Mouse (Mus musculus): Measurements from ENCODE around the gene Ambra1.

Ambra1 gene

DNA sequence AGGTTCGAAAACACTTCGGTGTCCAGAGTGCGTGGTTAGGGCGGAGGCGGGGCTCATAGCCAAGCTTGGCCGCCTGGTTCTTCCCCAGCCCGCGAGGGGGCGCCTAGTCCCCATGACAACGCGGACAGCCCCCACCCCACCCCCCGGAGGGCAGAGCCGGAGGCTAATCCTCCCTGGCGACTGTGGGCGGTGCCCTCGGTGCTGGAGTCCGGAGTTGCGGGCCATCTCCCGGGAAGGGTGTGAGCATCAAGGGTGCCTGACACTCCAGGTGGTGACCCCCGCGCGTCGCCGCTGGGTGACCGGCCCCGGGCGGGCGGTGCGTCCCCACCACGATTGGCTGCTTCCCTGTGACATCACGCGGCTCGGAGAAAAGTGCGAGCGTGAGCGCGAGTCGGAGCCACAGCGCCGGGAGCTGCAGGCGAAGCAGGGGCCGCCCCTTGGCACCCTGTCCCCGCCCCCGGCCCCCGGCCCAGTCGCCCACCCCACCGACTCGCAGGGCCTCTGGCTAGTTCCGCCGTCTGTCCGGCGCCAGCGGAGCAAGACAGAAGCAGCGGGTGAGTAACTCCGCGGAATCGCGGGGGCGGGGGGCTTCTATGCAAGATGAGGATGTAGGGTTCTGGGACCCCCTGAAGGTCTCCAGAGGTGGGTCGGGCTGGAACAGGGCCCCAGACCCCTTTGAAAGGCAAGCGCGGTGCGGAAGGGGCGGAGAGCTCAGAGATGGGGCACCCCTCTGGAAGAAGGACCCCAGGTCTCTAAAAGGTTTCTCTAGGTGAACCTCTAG is 192.0 kb downstream of the Ambra1 start:
- peak in 1 of 2 experiments; percentile 32 for DNase-seq

DNA sequence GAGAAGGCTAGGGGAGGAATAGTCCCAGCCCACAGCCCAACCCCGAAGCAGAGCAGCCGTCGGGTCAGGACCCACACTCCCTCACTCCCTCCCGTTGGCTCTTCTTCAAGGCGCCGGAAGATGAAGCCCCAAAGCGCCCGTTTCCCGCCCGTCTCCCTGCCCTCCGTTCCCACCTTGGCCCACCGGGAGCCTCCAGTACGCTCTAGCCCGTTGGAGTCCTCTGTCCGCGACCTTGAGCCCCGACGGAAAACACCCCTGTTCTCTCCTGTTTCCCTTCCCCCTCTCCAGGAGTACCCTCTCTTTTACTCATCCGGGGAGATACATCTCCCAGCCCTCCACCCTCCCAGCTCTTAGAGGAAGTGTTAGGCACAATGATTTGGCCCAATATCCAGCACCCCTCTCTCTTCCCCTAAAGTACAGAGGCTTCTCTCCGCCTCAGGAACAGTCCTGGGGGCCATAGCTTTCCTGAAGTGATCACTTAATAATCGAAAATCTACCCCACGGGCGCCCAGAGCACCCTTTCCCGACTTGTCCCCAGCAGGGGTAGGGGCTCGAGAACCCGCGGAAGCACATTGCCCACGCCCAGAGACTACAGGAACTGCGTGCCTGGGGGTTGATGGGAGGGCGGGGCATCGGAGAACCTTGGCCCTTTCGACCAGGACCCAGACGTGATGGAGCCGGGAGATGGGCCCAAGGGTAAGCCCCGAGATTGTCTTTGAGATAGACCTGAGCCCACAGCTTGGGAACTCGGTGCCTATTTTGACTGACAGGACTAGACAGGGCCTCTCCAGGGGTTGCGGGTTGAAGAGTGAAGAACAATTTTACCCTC is 192.9 kb downstream of the Ambra1 start:
- DNase-seq: no peak

DNA sequence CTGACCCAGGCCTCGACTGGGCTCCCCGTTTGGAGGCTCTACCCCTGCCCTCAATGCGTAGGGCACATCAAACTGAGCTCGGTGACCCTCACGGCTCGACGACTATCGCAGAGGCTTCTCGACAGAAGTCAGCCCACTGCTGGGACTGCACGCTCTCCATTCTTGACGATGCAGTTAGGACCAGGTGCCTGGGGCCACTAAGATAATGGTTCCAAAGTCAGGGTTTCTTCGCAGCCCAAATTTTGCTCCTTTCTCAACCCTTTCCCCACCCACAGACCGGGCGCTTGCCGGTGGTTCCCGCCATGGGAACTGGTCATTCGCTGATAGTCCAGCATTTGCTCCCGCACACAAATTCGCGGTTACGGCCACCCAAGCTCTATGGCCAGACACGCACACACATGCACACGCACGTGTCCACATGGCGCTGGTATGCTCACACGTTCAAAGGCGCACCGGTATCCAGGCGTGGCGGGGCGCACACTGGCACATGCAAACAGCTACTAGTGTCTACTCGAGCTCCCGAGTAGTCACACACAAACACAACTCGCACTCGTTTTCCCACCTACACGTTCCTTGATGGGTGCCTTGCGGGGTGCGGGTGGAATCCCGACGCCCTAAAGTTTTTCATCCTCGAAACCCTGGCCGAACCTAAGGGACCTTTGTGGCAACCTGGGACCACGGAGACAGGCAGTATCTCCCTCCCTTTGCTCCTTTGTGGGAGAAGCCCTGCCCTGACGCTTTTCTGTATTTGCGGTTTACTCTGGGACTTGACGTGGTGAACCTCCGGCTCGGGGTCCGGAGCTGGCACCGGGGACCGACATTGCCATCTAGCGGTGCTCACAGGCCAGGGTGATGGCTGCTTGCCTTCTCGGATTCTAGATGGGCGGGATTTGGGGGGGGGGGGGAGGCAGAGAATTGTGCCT is 193.7 kb downstream of the Ambra1 start:
- peak in 1 of 2 experiments; percentile 63 for DNase-seq

DNA sequence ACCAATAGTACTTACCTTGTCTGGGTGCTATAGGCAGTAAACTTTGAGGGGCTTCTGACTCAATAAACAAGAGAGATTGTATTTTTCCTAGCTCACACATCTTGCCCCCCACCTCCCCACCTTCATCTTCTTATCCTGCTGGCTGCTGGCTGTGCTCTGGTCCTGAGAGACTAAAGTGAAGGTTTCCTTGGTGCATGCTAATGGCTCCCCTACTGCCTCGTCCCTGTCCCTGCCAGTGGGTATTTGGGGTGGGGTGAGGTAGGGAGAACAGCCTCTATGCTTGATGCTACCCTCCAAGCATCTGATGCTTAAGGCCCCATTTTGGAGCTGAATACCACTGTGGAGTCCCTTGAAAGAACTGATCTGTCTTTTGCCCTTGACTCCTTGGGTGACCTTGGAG is 194.8 kb downstream of the Ambra1 start:
- no peak for DNase-seq

DNA sequence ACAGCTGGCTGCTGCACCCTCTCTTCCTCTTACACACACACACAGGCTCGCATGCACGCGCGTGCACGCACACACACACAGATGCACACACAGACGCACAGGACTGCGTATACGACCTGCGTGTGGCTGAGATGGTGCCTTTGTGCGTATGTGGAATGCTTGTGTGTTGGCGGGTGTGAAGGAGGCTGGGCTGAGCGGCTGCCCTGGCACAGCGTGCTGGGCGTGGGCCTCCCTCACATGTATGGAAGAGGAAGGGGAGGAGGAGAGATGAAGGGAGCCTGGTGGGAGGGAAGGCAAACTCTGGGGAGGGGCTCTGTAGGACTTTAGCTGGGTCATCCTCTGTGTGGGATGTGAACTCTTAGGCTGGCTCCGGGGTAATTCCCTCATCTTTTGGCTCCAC is 195.5 kb downstream of the Ambra1 start:
- no peak for DNase-seq

DNA sequence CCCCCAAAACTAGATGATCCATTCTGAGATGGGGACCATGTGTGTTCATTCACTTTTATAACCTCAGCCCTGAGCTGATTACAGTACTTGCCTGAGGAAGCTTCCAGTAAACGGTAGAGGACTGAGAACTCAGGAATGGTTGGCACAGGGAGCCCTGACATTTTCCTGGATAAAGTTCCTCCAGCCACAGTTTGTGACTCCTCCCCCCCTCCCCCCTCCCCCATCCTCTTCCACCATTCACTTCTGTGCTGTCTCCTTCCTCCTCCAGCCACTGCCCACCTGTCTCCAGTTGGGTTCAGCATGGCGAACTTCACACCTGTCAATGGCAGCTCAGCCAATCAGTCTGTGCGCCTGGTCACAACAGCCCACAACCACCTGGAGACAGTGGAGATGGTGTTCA is 197.0 kb downstream of the Ambra1 start, which contains the start of gene Chrm4:
TSS of gene Chrm4 (plus strand) at position 301 of the 400 bp plus-strand sequence.
- DNase-seq: no peak

DNA sequence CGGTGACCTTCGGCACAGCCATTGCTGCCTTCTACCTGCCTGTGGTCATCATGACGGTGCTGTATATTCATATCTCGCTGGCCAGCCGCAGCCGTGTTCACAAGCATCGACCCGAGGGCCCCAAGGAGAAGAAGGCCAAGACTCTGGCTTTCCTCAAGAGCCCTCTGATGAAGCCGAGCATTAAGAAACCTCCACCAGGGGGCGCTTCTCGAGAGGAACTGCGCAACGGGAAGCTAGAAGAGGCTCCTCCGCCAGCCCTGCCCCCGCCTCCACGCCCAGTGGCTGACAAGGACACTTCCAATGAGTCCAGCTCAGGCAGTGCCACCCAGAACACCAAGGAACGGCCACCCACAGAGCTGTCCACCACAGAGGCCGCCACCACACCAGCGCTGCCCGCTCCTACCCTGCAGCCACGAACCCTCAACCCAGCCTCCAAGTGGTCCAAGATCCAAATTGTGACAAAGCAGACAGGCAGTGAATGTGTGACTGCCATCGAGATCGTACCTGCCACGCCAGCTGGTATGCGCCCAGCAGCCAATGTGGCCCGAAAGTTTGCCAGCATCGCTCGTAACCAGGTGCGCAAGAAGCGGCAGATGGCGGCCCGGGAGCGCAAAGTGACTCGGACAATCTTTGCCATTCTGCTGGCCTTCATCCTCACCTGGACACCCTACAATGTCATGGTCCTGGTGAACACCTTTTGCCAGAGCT is 198.0 kb downstream of the Ambra1 start:
- peak; percentile 64 to 80 for DNase-seq

DNA sequence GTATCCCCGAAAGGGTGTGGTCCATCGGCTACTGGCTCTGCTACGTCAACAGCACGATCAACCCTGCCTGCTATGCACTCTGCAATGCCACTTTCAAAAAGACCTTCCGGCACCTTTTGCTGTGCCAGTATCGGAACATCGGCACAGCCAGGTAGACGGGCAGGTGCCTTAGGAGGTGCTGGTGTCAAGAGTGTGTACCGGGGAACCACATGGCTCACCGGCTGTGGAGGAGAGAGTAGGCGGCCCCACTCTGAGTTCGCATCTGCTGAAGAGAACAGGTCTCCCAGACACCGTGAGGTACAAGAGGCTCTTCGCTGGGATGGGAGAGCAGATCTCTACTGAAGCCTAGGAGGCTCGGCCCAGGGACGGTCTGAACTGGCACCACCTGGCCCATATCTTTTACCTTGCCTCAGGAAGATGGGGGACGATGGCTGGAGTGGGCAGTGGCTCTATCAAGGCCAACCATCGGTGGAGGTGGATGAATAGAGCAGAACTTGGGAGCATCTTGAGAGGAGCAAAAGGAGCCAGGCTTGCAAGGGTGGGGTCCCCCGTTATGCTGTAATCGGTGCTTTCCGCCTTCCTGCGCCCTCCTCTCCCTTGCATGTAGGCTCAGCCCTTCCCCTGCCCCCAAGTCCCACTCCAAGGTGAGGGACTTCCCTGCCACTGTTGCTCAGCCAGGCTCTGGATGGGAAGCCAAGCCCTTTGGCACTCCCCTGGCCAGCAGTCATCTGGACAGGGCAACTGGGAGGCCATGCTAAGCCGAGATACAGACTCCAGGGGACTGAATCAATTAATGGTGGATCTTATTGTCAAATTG is 198.8 kb downstream of the Ambra1 start:
- no peak for DNase-seq

DNA sequence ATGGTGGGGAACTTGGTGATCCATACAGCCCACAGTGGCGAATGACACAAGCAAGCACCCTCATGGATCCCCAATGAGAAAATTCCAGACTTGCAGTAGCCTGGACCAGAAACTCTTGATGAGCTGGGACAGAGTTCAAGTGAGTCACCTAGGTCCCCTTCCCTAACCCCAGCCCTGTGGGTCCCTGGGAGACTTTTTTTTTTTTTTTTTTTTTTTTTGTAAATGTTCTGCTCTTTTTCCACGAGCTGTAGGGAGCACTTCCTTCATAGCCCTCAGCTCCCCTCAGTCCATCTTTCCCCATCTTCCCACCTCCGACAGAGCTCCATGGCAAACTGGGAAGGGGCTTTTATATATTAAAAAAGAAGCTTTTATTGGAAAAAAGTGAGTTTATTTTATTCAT is 199.5 kb downstream of the Ambra1 start:
- DNase-seq: no peak

DNA sequence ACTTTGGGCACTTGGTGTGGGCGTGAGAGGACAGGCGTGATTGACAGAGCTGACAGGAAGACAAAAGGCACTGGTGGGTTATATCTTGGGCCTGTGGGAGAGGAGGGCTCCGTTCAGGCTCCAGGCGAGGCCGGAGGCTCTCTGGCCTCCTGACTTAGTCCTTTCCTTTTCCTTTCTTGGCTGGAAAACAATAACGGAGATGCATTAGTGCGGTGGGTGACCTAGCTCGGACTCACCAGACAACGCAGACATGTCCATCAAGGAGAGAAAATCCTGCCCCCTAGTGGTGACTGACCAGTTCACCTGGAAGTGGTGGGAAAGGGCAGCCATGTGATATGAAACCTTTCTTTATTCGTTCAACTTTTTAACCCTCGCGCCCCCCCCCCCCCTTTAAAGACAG is 200.0 kb downstream of the Ambra1 start:
- peak in 1 of 2 experiments; percentile 52 for DNase-seq

DNA sequence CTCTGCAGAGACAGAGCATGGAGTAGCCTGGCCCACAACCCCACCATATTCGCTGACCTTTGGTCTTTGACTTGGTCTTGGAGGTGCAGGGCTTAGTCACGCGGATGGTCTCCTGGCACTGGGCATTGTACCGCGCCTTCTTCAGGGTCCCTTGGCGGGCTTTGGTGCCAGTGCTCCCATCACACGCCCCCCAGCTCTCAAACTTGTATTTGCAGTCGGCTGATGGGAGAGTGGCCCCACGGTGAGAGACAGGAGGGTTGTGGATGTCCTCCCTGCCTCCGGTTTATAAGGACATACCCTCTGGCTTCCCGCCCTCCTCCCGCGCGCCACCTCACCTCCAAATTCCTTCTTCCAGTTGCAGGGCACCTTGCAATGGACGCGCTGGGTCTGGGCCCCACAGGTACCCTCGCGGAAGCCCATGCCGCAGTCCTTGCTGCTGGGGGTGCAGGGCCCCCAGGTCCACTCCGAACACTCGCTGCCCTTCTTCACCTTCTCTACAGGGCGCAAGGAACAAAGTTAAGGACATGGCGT is 200.9 kb downstream of the Ambra1 start:
- DNase-seq: peak; percentile 55 to 59

DNA sequence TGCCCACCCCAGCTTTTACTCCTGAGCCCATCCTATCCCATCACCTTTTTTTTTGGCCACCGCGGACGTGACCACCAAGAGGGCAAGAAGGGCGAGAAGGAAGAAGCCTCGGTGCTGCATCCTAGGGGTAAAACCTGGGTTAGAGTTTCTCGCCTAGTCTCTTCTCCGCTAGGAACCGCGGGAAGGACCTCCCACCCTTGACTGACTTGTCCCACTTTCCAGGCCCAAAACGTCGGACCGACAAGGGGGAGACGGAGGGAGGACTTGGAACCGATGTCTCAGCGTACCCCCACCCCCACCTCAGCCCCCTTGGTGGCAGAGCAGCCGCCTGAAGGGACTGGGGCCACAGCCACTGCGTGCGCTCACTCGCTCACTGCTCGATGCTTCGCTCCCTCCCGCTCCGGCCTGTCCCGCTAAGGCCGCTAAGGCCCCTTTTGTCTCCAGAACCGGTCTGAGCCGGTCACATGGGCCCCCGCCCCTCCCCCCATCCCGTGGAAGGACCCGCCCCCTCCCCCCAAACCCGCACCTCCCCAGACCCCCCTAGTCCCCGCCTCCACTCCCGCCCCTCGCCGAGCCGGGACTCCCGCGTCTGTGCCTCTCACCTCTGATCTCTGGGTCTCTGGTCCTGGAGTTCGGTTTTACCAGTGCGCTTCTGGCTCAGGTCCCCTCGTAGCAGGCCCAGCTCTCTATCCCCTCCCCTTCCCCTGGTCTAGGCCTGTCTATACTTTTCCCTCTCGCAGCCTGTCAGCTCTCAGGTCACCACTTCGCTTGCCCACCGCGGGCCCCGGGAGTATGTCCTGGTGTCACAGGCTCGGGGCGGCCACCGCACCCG is 201.6 kb downstream of the Ambra1 start:
- DNase-seq: no peak

DNA sequence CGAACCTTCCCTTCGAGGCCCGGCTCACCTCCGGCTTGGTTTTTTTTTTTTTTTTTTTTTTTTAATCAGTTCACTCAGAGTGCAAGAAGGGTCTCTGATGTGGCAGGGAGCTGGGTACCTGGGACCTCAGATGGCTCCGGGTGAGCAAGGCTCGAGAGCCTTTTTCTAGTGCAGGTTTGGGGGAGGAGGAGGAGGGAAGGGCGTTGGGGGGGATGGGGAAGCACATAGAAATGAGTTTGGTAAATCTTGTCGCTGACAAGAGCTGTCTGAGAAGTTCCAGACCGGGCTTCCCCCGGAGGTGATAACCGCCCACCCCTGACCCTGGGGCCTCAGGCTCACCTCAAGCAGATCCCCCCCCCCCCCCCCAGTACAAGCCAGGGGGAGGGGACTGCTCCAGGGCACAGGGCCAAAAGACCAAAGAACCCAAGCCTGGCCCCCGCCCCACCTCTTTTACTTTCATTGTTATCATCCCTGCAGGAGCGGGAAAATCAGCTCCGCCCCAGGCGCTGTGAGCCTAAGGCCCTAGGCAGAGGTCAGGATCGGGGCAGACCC is 202.3 kb downstream of the Ambra1 start, which contains the start of gene Mdk:
TSS of gene Mdk (minus strand) at position 138 of the 552 bp plus-strand sequence.
- no peak for DNase-seq

DNA sequence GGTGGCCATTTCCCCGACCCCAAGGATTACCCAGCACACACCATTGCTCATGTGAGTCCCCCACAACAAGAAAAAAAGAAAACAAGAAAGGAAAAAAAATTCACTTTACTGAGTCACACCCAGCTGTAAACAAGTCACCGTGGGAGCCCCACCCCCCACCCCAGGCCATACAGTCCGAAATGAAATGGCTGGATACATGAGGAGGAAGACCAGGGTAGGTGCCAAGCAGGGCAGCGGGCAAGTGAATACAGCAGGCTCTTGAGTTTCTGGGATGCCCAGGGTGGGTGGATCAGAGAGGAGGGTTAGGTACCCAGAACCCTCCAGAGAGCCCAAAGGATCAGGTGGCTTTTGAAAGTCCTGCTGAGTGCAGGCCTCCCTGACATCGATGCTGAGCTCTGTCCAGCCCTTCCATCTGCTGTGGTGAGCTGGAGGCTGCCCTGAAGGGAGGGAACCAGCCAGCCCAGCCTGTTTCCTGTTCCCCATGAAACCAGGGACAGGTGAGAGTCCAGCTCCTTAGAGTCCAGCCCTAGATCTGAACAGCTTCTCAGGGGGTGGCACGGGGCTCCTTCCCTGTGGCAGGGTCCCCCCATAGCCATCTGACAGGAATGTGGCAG is 202.9 kb downstream of the Ambra1 start:
- no peak for DNase-seq

DNA sequence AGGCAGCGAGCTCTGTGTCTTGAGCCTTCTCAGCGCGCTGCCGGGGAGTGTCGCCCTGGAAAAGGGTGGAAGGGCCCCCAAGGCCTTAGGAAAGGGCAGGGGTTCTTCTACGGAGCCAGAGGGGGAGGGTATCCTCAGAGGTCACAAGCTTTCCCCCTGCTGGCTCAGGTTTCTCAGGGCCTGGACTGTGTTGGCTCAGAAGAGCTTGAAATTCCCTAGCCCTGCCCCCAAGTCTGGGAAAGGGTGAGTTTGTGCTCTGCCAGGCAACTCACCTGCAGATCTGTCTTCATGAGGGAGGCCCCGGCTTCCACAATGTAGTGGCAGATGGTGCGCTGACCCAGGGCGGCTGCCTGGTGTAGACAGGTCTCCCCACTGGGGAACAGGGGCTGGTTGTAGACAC is 203.5 kb downstream of the Ambra1 start:
- DNase-seq: no peak

DNA sequence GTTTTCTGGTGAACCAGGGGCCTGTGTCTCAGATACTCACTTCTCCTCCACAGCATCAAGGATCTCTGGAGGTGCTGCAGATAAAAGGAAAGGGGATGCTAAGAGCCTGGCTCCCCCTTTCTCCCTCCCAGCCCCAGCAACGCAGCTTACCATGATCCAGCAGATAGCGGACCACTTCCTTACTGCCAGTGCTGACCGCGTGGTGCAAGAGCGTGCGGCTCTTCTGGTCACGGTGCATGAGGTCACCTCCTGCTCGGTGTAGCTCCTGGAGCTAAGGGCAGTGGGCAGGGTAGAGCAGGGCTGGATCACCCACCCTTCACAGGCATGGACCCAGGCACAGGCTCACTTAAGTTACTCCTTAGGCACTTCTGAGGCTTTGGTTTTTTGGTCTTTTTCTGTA is 204.1 kb downstream of the Ambra1 start:
- no peak for DNase-seq

DNA sequence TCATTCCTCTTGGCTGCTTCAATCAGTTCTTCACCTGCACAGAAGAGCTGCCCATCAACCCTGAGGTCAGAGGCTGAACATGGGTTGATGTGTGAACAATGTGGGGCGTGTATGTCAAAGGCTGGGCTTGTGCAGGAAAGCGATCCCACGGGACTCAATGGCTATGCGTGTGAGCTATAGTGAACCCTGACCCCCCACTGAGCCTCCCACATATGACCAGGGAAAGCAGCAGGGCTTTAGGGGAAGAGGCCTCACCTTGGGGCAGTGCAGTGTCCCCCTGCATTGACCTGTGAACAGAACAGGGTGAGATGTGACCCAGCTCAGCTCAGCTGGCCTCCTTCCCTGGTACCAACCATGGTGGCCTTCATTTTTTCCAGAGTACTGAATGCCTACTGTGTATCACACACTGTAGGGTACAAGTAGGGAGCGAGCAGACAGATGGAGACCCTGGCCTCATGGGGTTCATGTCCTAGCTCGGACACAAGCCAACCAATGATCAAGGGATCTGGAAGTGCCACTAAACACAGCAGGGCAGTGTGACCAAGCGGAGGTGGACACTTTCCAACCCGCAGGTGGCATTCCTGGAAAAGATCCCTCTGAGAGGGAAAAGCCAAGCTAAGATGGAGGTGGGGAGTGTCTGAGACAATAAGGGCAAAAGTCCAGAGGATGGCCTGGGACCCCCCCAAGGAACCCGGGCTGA is 205.0 kb downstream of the Ambra1 start:
- no peak for DNase-seq

DNA sequence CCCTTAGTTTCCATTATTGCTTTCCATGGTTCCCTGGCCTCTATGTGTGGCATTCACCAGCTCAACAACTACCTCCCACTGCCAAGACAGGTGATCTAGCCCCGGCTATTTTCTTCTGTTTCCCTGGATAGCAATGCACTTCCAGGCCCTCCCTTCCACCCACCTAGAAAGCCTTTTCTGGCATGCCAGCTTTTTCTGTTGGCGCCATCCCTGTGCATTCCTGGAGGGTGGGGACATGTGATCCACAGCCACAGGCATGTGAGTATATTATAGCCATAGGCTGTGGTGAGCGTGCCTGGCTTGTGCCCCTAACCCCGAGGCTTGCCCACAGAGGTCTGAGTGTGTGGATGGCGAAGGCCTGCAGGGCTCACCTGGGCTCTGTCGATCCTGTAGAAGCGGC is 206.2 kb downstream of the Ambra1 start:
- DNase-seq: no peak
